Mouse (Mus musculus): ENCODE measurements around the gene Oog2. TPM values are rescaled to one million over a fixed set of nuclear protein-coding genes. Genes with fewer than 3 reads are reported as not detected.
"Not testable (repeated sequence)": the region's sequence is repeated elsewhere in the genome, so short reads cannot be mapped to it uniquely, and the experiment has no call there.

The Oog2 gene
- polyA plus RNA-seq (2016; fragmentation: Nextera tagmentation; extraction: Ambion mirVana) = not detected in 2 replicates

DNA sequence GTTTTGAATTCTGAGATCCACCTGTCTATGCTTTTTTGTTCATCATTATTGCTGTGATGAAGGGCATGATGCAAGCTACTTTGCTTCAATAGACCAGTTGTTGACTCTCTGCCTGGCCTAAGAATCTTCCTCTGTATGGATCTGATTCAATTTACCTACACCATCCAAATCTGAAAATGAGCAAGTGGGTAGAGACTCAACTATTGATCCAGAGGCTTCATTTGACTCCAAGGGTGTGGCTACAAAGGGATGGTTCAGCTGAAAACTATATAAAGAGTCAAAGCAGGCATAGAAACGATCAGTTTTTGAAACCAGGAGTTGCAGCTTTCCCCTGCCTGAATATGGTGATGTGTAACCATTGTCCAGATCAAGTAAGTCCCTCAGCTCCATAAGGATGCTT lies at the start of gene Oog2:
Gene Oog2, plus strand, starts transcription at position 301 of the 400 bp plus-strand sequence.
- WGBS = 51% methylated on average over 1 of the region's 1 CpGs
- DNase-seq (ENCODE audit: low spot score) = no peak
- H3K27ac ChIP-seq (replicated peaks) = no peak within 1 kb of the TSS
- no peaks in the 10 kb centered on the region for H3K36me3 ChIP-seq (replicated peaks)
- no peaks in the 10 kb centered on the region for H3K27me3 ChIP-seq (replicated peaks; ENCODE audit: low read depth, poor library complexity, severe bottlenecking)
- no peak within 1 kb of the TSS for H3K4me3 ChIP-seq
- peaks cover 34% of the 10 kb centered on the region; the same call in 1 of the 2 replicates for H3K9me3 ChIP-seq
- H3K4me1 ChIP-seq = no peaks in the 10 kb centered on the region

GRCm38 (mm10) chr4:144162563-144162962 lies 28.0 kb upstream of the Oog2 start, which contains the start of gene Oog3:
TSS of gene Oog3 (minus strand) at chr4:144162663.
- H3K27ac ChIP-seq (replicated peaks) = no peak within 1 kb of the TSS
- no peak within 1 kb of the TSS for H3K4me3 ChIP-seq
- H3K9me3 ChIP-seq = peaks cover 64% of the 10 kb centered on the region
- no peaks in the 10 kb centered on the region for H3K4me1 ChIP-seq
- WGBS = 80% methylated on average over 1 of the region's 1 CpGs
- H3K27me3 ChIP-seq (replicated peaks; ENCODE audit: low read depth, poor library complexity, severe bottlenecking) = no peaks in the 10 kb centered on the region
- no peak for DNase-seq (ENCODE audit: low spot score)
- no peaks in the 10 kb centered on the region for H3K36me3 ChIP-seq (replicated peaks)

DNA sequence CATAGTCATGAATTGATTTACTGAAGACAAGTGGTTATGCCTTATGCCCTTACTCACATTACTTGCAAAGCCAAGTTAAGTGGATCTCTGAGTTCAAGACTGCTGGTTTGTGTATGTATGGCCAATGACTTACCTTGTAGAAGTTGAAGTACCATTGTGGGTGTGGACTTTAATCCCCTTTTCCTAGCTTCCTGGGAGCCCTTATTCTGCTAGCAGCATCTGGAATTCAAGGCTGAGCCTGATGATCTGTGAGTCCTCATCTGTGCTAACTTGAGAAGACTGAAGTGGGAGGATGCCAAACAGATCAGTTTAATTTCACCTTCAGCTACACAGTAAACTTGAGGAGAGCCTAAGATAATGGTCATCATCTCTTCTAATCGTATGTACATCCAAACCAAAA lies 22.7 kb downstream of the Oog2 start, which contains the start of gene C87977:
Gene C87977, minus strand, starts transcription at position 101 of the 400 bp plus-strand sequence.
- 80% methylated on average over 1 of the region's 1 CpGs for WGBS
- not testable (repeated sequence) for H3K27ac ChIP-seq (replicated peaks); DNase-seq (ENCODE audit: low spot score); H3K36me3 ChIP-seq (replicated peaks); H3K27me3 ChIP-seq (replicated peaks; ENCODE audit: low read depth, poor library complexity, severe bottlenecking); H3K4me3 ChIP-seq; H3K4me1 ChIP-seq
- peaks cover 26% of the 10 kb centered on the region; the same call in 1 of the 2 replicates for H3K9me3 ChIP-seq

Other genes starting within 250 kb of the Oog2 start
- not detected in 2 replicates for gene Pramef25, start 239.7 kb upstream of the Oog2 start, polyA plus RNA-seq (2016; fragmentation: Nextera tagmentation; extraction: Ambion mirVana)
- gene Gm13101, start 223.8 kb upstream of the Oog2 start, polyA plus RNA-seq (2016; fragmentation: Nextera tagmentation; extraction: Ambion mirVana) = not detected in 2 replicates
- gene Pramef17, start 196.3 kb upstream of the Oog2 start, polyA plus RNA-seq (2016; fragmentation: Nextera tagmentation; extraction: Ambion mirVana) = not detected in 2 replicates
- not detected in 2 replicates for gene Pramel4, start 131.6 kb upstream of the Oog2 start, polyA plus RNA-seq (2016; fragmentation: Nextera tagmentation; extraction: Ambion mirVana)
- gene Gm13102, start 84.2 kb upstream of the Oog2 start, polyA plus RNA-seq (2016; fragmentation: Nextera tagmentation; extraction: Ambion mirVana) = not detected in 2 replicates
- not detected in 2 replicates for gene Oog3, start 28.1 kb upstream of the Oog2 start, polyA plus RNA-seq (2016; fragmentation: Nextera tagmentation; extraction: Ambion mirVana)
- not detected in 2 replicates for gene C87977, start 22.6 kb downstream of the Oog2 start, polyA plus RNA-seq (2016; fragmentation: Nextera tagmentation; extraction: Ambion mirVana)
- not detected in 2 replicates for gene Pramel5, start 89.8 kb downstream of the Oog2 start, polyA plus RNA-seq (2016; fragmentation: Nextera tagmentation; extraction: Ambion mirVana)
- gene Gm13128, start 139.5 kb downstream of the Oog2 start, polyA plus RNA-seq (2016; fragmentation: Nextera tagmentation; extraction: Ambion mirVana) = not detected in 2 replicates
- not detected in 2 replicates for gene Gm13119, start 167.2 kb downstream of the Oog2 start, polyA plus RNA-seq (2016; fragmentation: Nextera tagmentation; extraction: Ambion mirVana)
- gene Pramef20, start 187.2 kb downstream of the Oog2 start, polyA plus RNA-seq (2016; fragmentation: Nextera tagmentation; extraction: Ambion mirVana) = not detected in 2 replicates
- gene Pramef12, start 217.7 kb downstream of the Oog2 start, polyA plus RNA-seq (2016; fragmentation: Nextera tagmentation; extraction: Ambion mirVana) = 0.30 TPM in 1 of 2 replicates, not detected in the other
- gene 1700012P22Rik, start 248.1 kb downstream of the Oog2 start, polyA plus RNA-seq (2016; fragmentation: Nextera tagmentation; extraction: Ambion mirVana) = not detected in 2 replicates